Mouse (Mus musculus) MEL (cell line): Measurements from ENCODE around the gene Npas3.

Experiments
- CTCF ChIP-seq, 3 experiments: IDR thresholded peaks in 2 of 3; conservative IDR thresholded peaks in 1 of 3; 2 replicates each; pipeline ENCODE4 v1.5.1; 2011 to 2012; ENCODE audit warnings: low read length in 3 of 3, low read depth in 2 of 3, mild to moderate bottlenecking in 2 of 3, improper control_type of control experiment in 1 of 3, inconsistent platforms in 1 of 3, mixed read lengths in 1 of 3, moderate library complexity in 1 of 3; ENCODE audit not compliant: control insufficient read depth in 1 of 3, insufficient read depth in 1 of 3, poor library complexity in 1 of 3, severe bottlenecking in 1 of 3
- ELF1 ChIP-seq: IDR thresholded peaks from 2 replicates; pipeline ENCODE4 v1.6.1; 2014; ENCODE audit warnings: low read depth, mild to moderate bottlenecking, inconsistent platforms, low read length, improper control_type of control experiment, moderate library complexity
- GABPA ChIP-seq: IDR thresholded peaks from 2 replicates; pipeline ENCODE4 v1.6.1; 2012; ENCODE audit warnings: low read depth, mild to moderate bottlenecking, inconsistent platforms, low read length, improper control_type of control experiment, moderate library complexity
- GATA1 ChIP-seq: IDR thresholded peaks from 2 replicates; pipeline ENCODE4 v1.6.1; 2011; ENCODE audit warnings: low read depth, low read length, improper control_type of control experiment
- POLR2A ChIP-seq, 2 experiments: IDR thresholded peaks; 2 replicates each; pipeline ENCODE4 v1.6.1; 2011 to 2012; ENCODE audit warnings: low read length in 2 of 2, mild to moderate bottlenecking in 2 of 2, control low read depth in 1 of 2, improper control_type of control experiment in 1 of 2, low read depth in 1 of 2, moderate library complexity in 1 of 2; ENCODE audit not compliant: control insufficient read depth in 1 of 2, insufficient read depth in 1 of 2, poor library complexity in 1 of 2
- POLR2AphosphoS2 ChIP-seq: IDR thresholded peaks from 2 replicates; pipeline ENCODE4 v1.6.1; 2011; ENCODE audit warnings: low read length, improper control_type of control experiment
- SMC3 ChIP-seq: IDR thresholded peaks from 2 replicates; pipeline ENCODE4 v1.6.1; 2011; ENCODE audit warnings: low read depth, low read length, improper control_type of control experiment
- USF2 ChIP-seq, 2 experiments: IDR thresholded peaks; 2 replicates each; pipeline ENCODE4 v1.6.1; 2011 to 2012; ENCODE audit warnings: improper control_type of control experiment in 2 of 2, low read length in 2 of 2, borderline replicate concordance in 1 of 2, inconsistent platforms in 1 of 2, low read depth in 1 of 2, mild to moderate bottlenecking in 1 of 2; ENCODE audit not compliant: insufficient read depth in 1 of 2
- ZC3H11A ChIP-seq: IDR thresholded peaks from 2 replicates; pipeline ENCODE4 v1.6.1; 2012; ENCODE audit warnings: low read depth, mild to moderate bottlenecking, inconsistent platforms, low read length, improper control_type of control experiment
- ZNF384 ChIP-seq: IDR thresholded peaks from 2 replicates; pipeline ENCODE4 v1.6.1; 2012; ENCODE audit warnings: low read depth, mild to moderate bottlenecking, inconsistent platforms, low read length, improper control_type of control experiment

- TF ChIP-seq POLR2AphosphoS2 (no peak), CTCF (IDR thresholded peaks at IDR 0.05 in 2 of 3, conservative IDR thresholded peaks at IDR 0.05 in 1 of 3; ENCODE audit: control insufficient read depth in 1 of 3, insufficient read depth in 1 of 3, low read depth in 2 of 3, low read length in 3 of 3, poor library complexity in 1 of 3, severe bottlenecking in 1 of 3) (no peak), POLR2A (IDR thresholded peaks at IDR 0.05; ENCODE audit: control insufficient read depth in 1 of 2, insufficient read depth in 1 of 2, low read depth in 1 of 2, low read length in 2 of 2, poor library complexity in 1 of 2) (no peak), USF2 (IDR thresholded peaks at IDR 0.05; ENCODE audit: borderline replicate concordance in 1 of 2, insufficient read depth in 1 of 2, low read depth in 1 of 2, low read length in 2 of 2) (no peak), ELF1 (no peak), GABPA (no peak), ZC3H11A (no peak), SMC3 (no peak), ZNF384 (no peak), GATA1 (no peak)
Measured at GRCm38 (mm10) chr12:53297946-53298840, 49.7 kb downstream of the Npas3 start.
